Mouse (Mus musculus): Measurements from ENCODE around the gene Mtmr12. TPM values are rescaled to one million over a fixed set of nuclear protein-coding genes. Genes with fewer than 3 reads are reported as not detected.
A peak's percentile ranks its signal among the peaks of the same experiment; 100 is the strongest.

Mtmr12 gene
- total RNA-seq, 2 experiments from 2014 or later: 17.0 to 17.5 TPM

GRCm38 (mm10) chr15:12273325-12274052 is 68.7 kb downstream of the Mtmr12 start:
- no peak for DNase-seq (ENCODE audit: low spot score in 2 of 2)

- DNase-seq (ENCODE audit: low spot score in 2 of 2): no peak
Observed at GRCm38 (mm10) chr15:12274053-12274769, 69.4 kb downstream of the Mtmr12 start.

GRCm38 (mm10) chr15:12275091-12275623 is 70.3 kb downstream of the Mtmr12 start:
- no peak for DNase-seq (ENCODE audit: low spot score in 2 of 2)

GRCm38 (mm10) chr15:12279816-12280215 is 75.0 kb downstream of the Mtmr12 start:
- DNase-seq (ENCODE audit: low spot score in 2 of 2): no peak

- no peak for DNase-seq (ENCODE audit: low spot score in 2 of 2)
Observed at GRCm38 (mm10) chr15:12284794-12285534, 80.1 kb downstream of the Mtmr12 start.

GRCm38 (mm10) chr15:12285535-12285809 is 80.6 kb downstream of the Mtmr12 start:
- no peak for DNase-seq (ENCODE audit: low spot score in 2 of 2)

GRCm38 (mm10) chr15:12290330-12290729 is 85.5 kb downstream of the Mtmr12 start:
- DNase-seq (ENCODE audit: low spot score in 2 of 2): no peak

- no peak for DNase-seq (ENCODE audit: low spot score in 2 of 2)
Observed at GRCm38 (mm10) chr15:12291757-12292156, 86.9 kb downstream of the Mtmr12 start.

- DNase-seq (ENCODE audit: low spot score in 2 of 2): no peak
Observed at GRCm38 (mm10) chr15:12296228-12296627, 91.4 kb downstream of the Mtmr12 start.

- no peak for DNase-seq (ENCODE audit: low spot score in 2 of 2)
Observed at GRCm38 (mm10) chr15:12298231-12298737, 93.5 kb downstream of the Mtmr12 start.

GRCm38 (mm10) chr15:12301771-12302170 is 96.9 kb downstream of the Mtmr12 start:
- no peak for DNase-seq (ENCODE audit: low spot score in 2 of 2)

GRCm38 (mm10) chr15:12306188-12307071 is 101.6 kb downstream of the Mtmr12 start:
- peak in 1 of 2 experiments; percentile 19 for DNase-seq (ENCODE audit: low spot score in 2 of 2)

GRCm38 (mm10) chr15:12307114-12307513 is 102.3 kb downstream of the Mtmr12 start:
- no peak for DNase-seq (ENCODE audit: low spot score in 2 of 2)

GRCm38 (mm10) chr15:12308539-12308938 is 103.7 kb downstream of the Mtmr12 start:
- DNase-seq (ENCODE audit: low spot score in 2 of 2): no peak

GRCm38 (mm10) chr15:12310676-12311075 is 105.8 kb downstream of the Mtmr12 start:
- DNase-seq (ENCODE audit: low spot score in 2 of 2): no peak

GRCm38 (mm10) chr15:12311465-12311864 is 106.6 kb downstream of the Mtmr12 start:
- DNase-seq (ENCODE audit: low spot score in 2 of 2): no peak

GRCm38 (mm10) chr15:12313255-12313654 is 108.4 kb downstream of the Mtmr12 start:
- no peak for DNase-seq (ENCODE audit: low spot score in 2 of 2)

- DNase-seq (ENCODE audit: low spot score in 2 of 2): no peak
Observed at GRCm38 (mm10) chr15:12314584-12314983, 109.8 kb downstream of the Mtmr12 start.

- no peak for DNase-seq (ENCODE audit: low spot score in 2 of 2)
Observed at GRCm38 (mm10) chr15:12315996-12316395, 111.2 kb downstream of the Mtmr12 start.

GRCm38 (mm10) chr15:12317290-12317689 is 112.5 kb downstream of the Mtmr12 start:
- no peak for DNase-seq (ENCODE audit: low spot score in 2 of 2)

GRCm38 (mm10) chr15:12318451-12318850 is 113.6 kb downstream of the Mtmr12 start:
- no peak for DNase-seq (ENCODE audit: low spot score in 2 of 2)
